Mouse (Mus musculus) myocyte (in vitro differentiated cells): ENCODE measurements at regions not wholly inside any gene's neighbourhood (a gene's known extent, or its start where the extent isn't known, plus 50 kb on each side); places are given as distances from the start of the nearest gene placed in this dataset.

Source experiments
- H3K27me3 ChIP-seq: one replicate; pipeline ENCODE4 v1.6.1; 2011; ENCODE audit not compliant: control insufficient read depth, insufficient read depth, insufficient read length
- H3K36me3 ChIP-seq: one replicate; pipeline ENCODE4 v1.6.1; 2011; ENCODE audit not compliant: control insufficient read depth, insufficient read depth
- H3K4me2 ChIP-seq: one replicate; pipeline ENCODE4 v1.6.1; 2011; ENCODE audit warnings: low read depth, control low read depth
- H3K4me3 ChIP-seq: one replicate; pipeline ENCODE4 v1.5.1; 2011; ENCODE audit warnings: mild to moderate bottlenecking, control low read depth, moderate library complexity
- H3K79me2 ChIP-seq: one replicate; pipeline ENCODE4 v1.6.1; 2011; ENCODE audit not compliant: control insufficient read depth, insufficient read depth
- H3ac ChIP-seq: one replicate; pipeline ENCODE4 v1.6.1; 2011; ENCODE audit not compliant: control insufficient read depth, insufficient read length
- CEBPB ChIP-seq: IDR thresholded peaks from 2 replicates; pipeline ENCODE4 v1.6.1; 2011; ENCODE audit warnings: mild to moderate bottlenecking, moderate library complexity; ENCODE audit not compliant: poor library complexity, insufficient read depth, severe bottlenecking
- E2F4 ChIP-seq: IDR thresholded peaks from one replicate; pipeline ENCODE4 v1.6.1; 2011; ENCODE audit warnings: mild to moderate bottlenecking, control low read depth, moderate library complexity; ENCODE audit not compliant: insufficient read depth
- MAX ChIP-seq: IDR thresholded peaks from one replicate; pipeline ENCODE4 v1.6.1; 2011; ENCODE audit warnings: low read depth, mild to moderate bottlenecking, control low read depth
- MYOD1 ChIP-seq, 3 experiments: IDR thresholded peaks; one replicate each; pipeline ENCODE4 v1.6.1; 2011; ENCODE audit warnings: control low read depth in 2 of 3, low read depth in 2 of 3, mild to moderate bottlenecking in 2 of 3, moderate library complexity in 1 of 3; ENCODE audit not compliant: insufficient read length in 2 of 3, control insufficient read depth in 1 of 3
- MYOG ChIP-seq, 3 experiments: IDR thresholded peaks; one replicate each; pipeline ENCODE4 v1.6.1; 2011; ENCODE audit warnings: control low read depth in 2 of 3, low read depth in 2 of 3, mild to moderate bottlenecking in 2 of 3; ENCODE audit not compliant: insufficient read length in 2 of 3, control insufficient read depth in 1 of 3, insufficient read depth in 1 of 3
- POLR2A ChIP-seq: IDR thresholded peaks from one replicate; pipeline ENCODE4 v1.6.1; 2011; ENCODE audit warnings: low read depth, mild to moderate bottlenecking, control low read depth, moderate library complexity; ENCODE audit not compliant: insufficient read length
- POLR2AphosphoS2 ChIP-seq: IDR thresholded peaks from one replicate; pipeline ENCODE4 v1.6.1; 2011; ENCODE audit warnings: low read depth, control low read depth; ENCODE audit not compliant: insufficient read length
- REST ChIP-seq: IDR thresholded peaks from one replicate; pipeline ENCODE4 v1.6.1; 2011; ENCODE audit warnings: mild to moderate bottlenecking, control low read depth, moderate library complexity; ENCODE audit not compliant: insufficient read depth, insufficient read length
- SRF ChIP-seq: IDR thresholded peaks from one replicate; pipeline ENCODE4 v1.6.1; 2011; ENCODE audit warnings: low read depth; ENCODE audit not compliant: control insufficient read depth, insufficient read length
- TCF12 ChIP-seq: IDR thresholded peaks from one replicate; pipeline ENCODE4 v1.6.1; 2011; ENCODE audit warnings: mild to moderate bottlenecking, control low read depth; ENCODE audit not compliant: poor library complexity, insufficient read depth, severe bottlenecking
- TCF3 ChIP-seq: IDR thresholded peaks from one replicate; pipeline ENCODE4 v1.6.1; 2011; ENCODE audit warnings: low read depth, control low read depth; ENCODE audit not compliant: insufficient read length
- USF1 ChIP-seq: IDR thresholded peaks from one replicate; pipeline ENCODE4 v1.6.1; 2011; ENCODE audit warnings: low read depth, mild to moderate bottlenecking, control low read depth, moderate library complexity

- H3K4me2 ChIP-seq = no peak overlapping the region
- no peaks in the 10 kb centered on the region for H3K27me3 ChIP-seq
- H3K4me3 ChIP-seq = no peak overlapping the region
- no peaks in the 10 kb centered on the region for H3K36me3 ChIP-seq
- no peaks in the 10 kb centered on the region for H3K79me2 ChIP-seq
- TF ChIP-seq MAX = no peak
- no peak for TF ChIP-seq USF1
- TF ChIP-seq POLR2A = no peak
- no peak for TF ChIP-seq E2F4
- TF ChIP-seq SRF = no peak
- no peak for TF ChIP-seq TCF12
- no peak for TF ChIP-seq REST
- TF ChIP-seq POLR2AphosphoS2 = no peak
- TF ChIP-seq MYOG (IDR thresholded peaks at IDR 0.05; ENCODE audit: control insufficient read depth in 1 of 3, insufficient read depth in 1 of 3, insufficient read length in 2 of 3, low read depth in 2 of 3) = no peak
- TF ChIP-seq MYOD1 (IDR thresholded peaks at IDR 0.05; ENCODE audit: control insufficient read depth in 1 of 3, insufficient read length in 2 of 3, low read depth in 2 of 3) = no peak
- TF ChIP-seq CEBPB = no peak
- no peak for TF ChIP-seq TCF3
- no peak overlapping the region for H3ac ChIP-seq
Observed at GRCm38 (mm10) chr13:102625836-102626340, 67.5 kb upstream of the Cd180 start.

GRCm38 (mm10) chr13:102627786-102628185 lies 65.6 kb upstream of the Cd180 start:
- no peaks in the 10 kb centered on the region for H3K27me3 ChIP-seq

GRCm38 (mm10) chr13:102629176-102629575 lies 64.2 kb upstream of the Cd180 start:
- Histone ChIP-seq H3K36me3 (no peaks in the 10 kb centered on the region), H3K79me2 (no peaks in the 10 kb centered on the region), H3ac (no peak overlapping the region), H3K4me2 (no peak overlapping the region), H3K27me3 (no peaks in the 10 kb centered on the region), H3K4me3 (no peak overlapping the region)
- no peak for TF ChIP-seq E2F4
- no peak for TF ChIP-seq POLR2AphosphoS2
- no peak for TF ChIP-seq TCF3
- no peak for TF ChIP-seq MYOD1 (IDR thresholded peaks at IDR 0.05; ENCODE audit: control insufficient read depth in 1 of 3, insufficient read length in 2 of 3, low read depth in 2 of 3)
- no peak for TF ChIP-seq CEBPB
- TF ChIP-seq TCF12 = no peak
- no peak for TF ChIP-seq USF1
- no peak for TF ChIP-seq POLR2A
- no peak for TF ChIP-seq SRF
- no peak for TF ChIP-seq MAX
- no peak for TF ChIP-seq REST
- no peak for TF ChIP-seq MYOG (IDR thresholded peaks at IDR 0.05; ENCODE audit: control insufficient read depth in 1 of 3, insufficient read depth in 1 of 3, insufficient read length in 2 of 3, low read depth in 2 of 3)

More at GRCm38 (mm10) chr13:102627786-102628185, 65.6 kb upstream of the Cd180 start:
- Histone ChIP-seq H3ac (no peak overlapping the region), H3K4me2 (no peak overlapping the region), H3K4me3 (no peak overlapping the region), H3K36me3 (no peaks in the 10 kb centered on the region), H3K79me2 (no peaks in the 10 kb centered on the region)
- no peak for TF ChIP-seq E2F4
- no peak for TF ChIP-seq POLR2AphosphoS2
- no peak for TF ChIP-seq TCF12
- no peak for TF ChIP-seq SRF
- no peak for TF ChIP-seq CEBPB
- TF ChIP-seq MYOG (IDR thresholded peaks at IDR 0.05; ENCODE audit: control insufficient read depth in 1 of 3, insufficient read depth in 1 of 3, insufficient read length in 2 of 3, low read depth in 2 of 3) = no peak
- TF ChIP-seq POLR2A = no peak
- no peak for TF ChIP-seq MAX
- TF ChIP-seq USF1 = no peak
- TF ChIP-seq REST = no peak
- no peak for TF ChIP-seq MYOD1 (IDR thresholded peaks at IDR 0.05; ENCODE audit: control insufficient read depth in 1 of 3, insufficient read length in 2 of 3, low read depth in 2 of 3)
- TF ChIP-seq TCF3 = no peak

- H3ac ChIP-seq = no peak overlapping the region
- H3K4me2 ChIP-seq = no peak overlapping the region
- no peak overlapping the region for H3K4me3 ChIP-seq
- H3K27me3 ChIP-seq = no peaks in the 10 kb centered on the region
- no peaks in the 10 kb centered on the region for H3K36me3 ChIP-seq
- H3K79me2 ChIP-seq = no peaks in the 10 kb centered on the region
- TF ChIP-seq REST (no peak), MAX (no peak)
Observed at GRCm38 (mm10) chr13:102634236-102634957, 59.0 kb upstream of the Cd180 start.

- H3K4me3 ChIP-seq = no peak overlapping the region
- H3K27me3 ChIP-seq = no peaks in the 10 kb centered on the region
- H3K4me2 ChIP-seq = no peak overlapping the region
- no peaks in the 10 kb centered on the region for H3K79me2 ChIP-seq
- no peak for TF ChIP-seq POLR2A
- TF ChIP-seq MYOG (IDR thresholded peaks at IDR 0.05; ENCODE audit: control insufficient read depth in 1 of 3, insufficient read depth in 1 of 3, insufficient read length in 2 of 3, low read depth in 2 of 3) = no peak
- no peak for TF ChIP-seq POLR2AphosphoS2
- no peak for TF ChIP-seq SRF
- TF ChIP-seq MYOD1 (IDR thresholded peaks at IDR 0.05; ENCODE audit: control insufficient read depth in 1 of 3, insufficient read length in 2 of 3, low read depth in 2 of 3) = no peak
- no peak for TF ChIP-seq CEBPB
- no peak for TF ChIP-seq TCF12
- TF ChIP-seq USF1 = no peak
- no peak for TF ChIP-seq TCF3
- no peak for TF ChIP-seq REST
- TF ChIP-seq E2F4 = no peak
- no peak for TF ChIP-seq MAX
- H3K36me3 ChIP-seq = no peaks in the 10 kb centered on the region
- H3ac ChIP-seq = no peak overlapping the region
Observed at GRCm38 (mm10) chr13:102636032-102636431, 57.3 kb upstream of the Cd180 start.
